Mouse (Mus musculus) myocyte (in vitro differentiated cells): ENCODE data around the gene Mettl17. TPM values are rescaled to one million over a fixed set of nuclear protein-coding genes. Genes with fewer than 3 reads are reported as not detected.

ENCODE experiments used
- H3K27me3 ChIP-seq: one replicate; pipeline ENCODE4 v1.6.1; 2011; ENCODE audit not compliant: control insufficient read depth, insufficient read depth, insufficient read length
- H3K36me3 ChIP-seq: one replicate; pipeline ENCODE4 v1.6.1; 2011; ENCODE audit not compliant: control insufficient read depth, insufficient read depth
- H3K4me2 ChIP-seq: one replicate; pipeline ENCODE4 v1.6.1; 2011; ENCODE audit warnings: low read depth, control low read depth
- H3K4me3 ChIP-seq: one replicate; pipeline ENCODE4 v1.5.1; 2011; ENCODE audit warnings: mild to moderate bottlenecking, control low read depth, moderate library complexity
- H3K79me2 ChIP-seq: one replicate; pipeline ENCODE4 v1.6.1; 2011; ENCODE audit not compliant: control insufficient read depth, insufficient read depth
- H3ac ChIP-seq: one replicate; pipeline ENCODE4 v1.6.1; 2011; ENCODE audit not compliant: control insufficient read depth, insufficient read length
- CEBPB ChIP-seq: IDR thresholded peaks from 2 replicates; pipeline ENCODE4 v1.6.1; 2011; ENCODE audit warnings: mild to moderate bottlenecking, moderate library complexity; ENCODE audit not compliant: poor library complexity, insufficient read depth, severe bottlenecking
- E2F4 ChIP-seq: IDR thresholded peaks from one replicate; pipeline ENCODE4 v1.6.1; 2011; ENCODE audit warnings: mild to moderate bottlenecking, control low read depth, moderate library complexity; ENCODE audit not compliant: insufficient read depth
- MAX ChIP-seq: IDR thresholded peaks from one replicate; pipeline ENCODE4 v1.6.1; 2011; ENCODE audit warnings: low read depth, mild to moderate bottlenecking, control low read depth
- MYOD1 ChIP-seq, 3 experiments: IDR thresholded peaks; one replicate each; pipeline ENCODE4 v1.6.1; 2011; ENCODE audit warnings: control low read depth in 2 of 3, low read depth in 2 of 3, mild to moderate bottlenecking in 2 of 3, moderate library complexity in 1 of 3; ENCODE audit not compliant: insufficient read length in 2 of 3, control insufficient read depth in 1 of 3
- MYOG ChIP-seq, 3 experiments: IDR thresholded peaks; one replicate each; pipeline ENCODE4 v1.6.1; 2011; ENCODE audit warnings: control low read depth in 2 of 3, low read depth in 2 of 3, mild to moderate bottlenecking in 2 of 3; ENCODE audit not compliant: insufficient read length in 2 of 3, control insufficient read depth in 1 of 3, insufficient read depth in 1 of 3
- POLR2A ChIP-seq: IDR thresholded peaks from one replicate; pipeline ENCODE4 v1.6.1; 2011; ENCODE audit warnings: low read depth, mild to moderate bottlenecking, control low read depth, moderate library complexity; ENCODE audit not compliant: insufficient read length
- POLR2AphosphoS2 ChIP-seq: IDR thresholded peaks from one replicate; pipeline ENCODE4 v1.6.1; 2011; ENCODE audit warnings: low read depth, control low read depth; ENCODE audit not compliant: insufficient read length
- REST ChIP-seq: IDR thresholded peaks from one replicate; pipeline ENCODE4 v1.6.1; 2011; ENCODE audit warnings: mild to moderate bottlenecking, control low read depth, moderate library complexity; ENCODE audit not compliant: insufficient read depth, insufficient read length
- SRF ChIP-seq: IDR thresholded peaks from one replicate; pipeline ENCODE4 v1.6.1; 2011; ENCODE audit warnings: low read depth; ENCODE audit not compliant: control insufficient read depth, insufficient read length
- TCF12 ChIP-seq: IDR thresholded peaks from one replicate; pipeline ENCODE4 v1.6.1; 2011; ENCODE audit warnings: mild to moderate bottlenecking, control low read depth; ENCODE audit not compliant: poor library complexity, insufficient read depth, severe bottlenecking
- TCF3 ChIP-seq: IDR thresholded peaks from one replicate; pipeline ENCODE4 v1.6.1; 2011; ENCODE audit warnings: low read depth, control low read depth; ENCODE audit not compliant: insufficient read length
- USF1 ChIP-seq: IDR thresholded peaks from one replicate; pipeline ENCODE4 v1.6.1; 2011; ENCODE audit warnings: low read depth, mild to moderate bottlenecking, control low read depth, moderate library complexity
- polyA plus RNA-seq: library from polyadenylated mRNA; unstranded; fragments of >200 nt; fragmentation: generic; extraction: Trizol; gene quantifications from one replicate; pipeline ENCODE4 v1.2.1, GENCODE M21; 2012; ENCODE audit warnings: missing spikeins

Gene Mettl17
- polyA plus RNA-seq, 1 experiment: 24.1 TPM

- Histone ChIP-seq H3K27me3 (no peaks in the 10 kb centered on the region), H3K36me3 (no peaks in the 10 kb centered on the region), H3K4me3 (peak overlapping the region; percentile 29), H3K4me2 (peak overlapping the region; percentile 87), H3K79me2 (no peaks in the 10 kb centered on the region), H3ac (peak overlapping the region; percentile 43)
- TF ChIP-seq E2F4: no peak
- TF ChIP-seq TCF12: no peak
- no peak for TF ChIP-seq REST
- peak; percentile 35 for TF ChIP-seq POLR2A
- no peak for TF ChIP-seq USF1
- TF ChIP-seq POLR2AphosphoS2: no peak
Measured at GRCm38 (mm10) chr14:51913062-51913959, 28.7 kb downstream of the Mettl17 start.

DNA sequence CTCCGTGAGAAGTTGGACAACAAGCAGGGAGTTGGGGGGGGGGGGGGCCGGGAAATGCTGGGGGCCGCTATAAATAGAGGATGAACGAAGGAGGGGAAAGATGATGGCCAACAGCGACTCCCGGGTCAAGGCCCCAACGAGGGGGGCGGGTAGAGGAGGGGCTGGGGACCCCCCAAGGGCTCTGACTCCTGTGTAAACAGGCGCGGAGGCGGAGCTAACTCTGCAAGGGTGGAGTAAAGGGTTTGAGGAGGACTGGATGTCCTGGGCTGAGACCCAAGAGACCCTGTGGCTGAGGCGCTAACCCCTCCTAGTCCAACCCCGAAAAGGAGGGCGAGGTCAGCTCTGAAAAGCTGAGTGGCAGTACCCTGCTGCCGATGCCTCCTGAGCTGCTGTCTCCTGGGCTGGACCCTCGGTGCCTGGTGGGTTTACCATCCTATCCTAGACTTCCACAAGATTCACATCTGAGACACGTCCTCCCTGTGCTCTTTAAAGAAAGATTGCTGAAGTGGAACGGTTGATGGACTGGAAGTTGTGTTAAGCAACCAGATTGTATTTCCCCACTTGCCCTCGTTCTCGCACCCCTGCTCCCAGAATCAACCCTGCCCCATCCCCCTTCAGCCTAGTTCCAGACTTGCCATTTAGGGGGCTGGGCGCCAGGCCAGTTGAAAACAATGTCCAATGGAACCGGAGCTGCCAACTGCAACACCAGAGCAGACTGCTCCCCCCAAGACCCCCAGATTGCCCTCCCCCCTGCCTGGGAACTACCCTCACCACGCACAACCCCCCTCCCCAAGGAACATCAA is 29.5 kb downstream of the Mettl17 start, which contains the start of gene Ndrg2:
Gene Ndrg2 (minus strand): TSS at position 199 of the 803 bp plus-strand sequence.
- Histone ChIP-seq H3K79me2 (no peaks in the 10 kb centered on the region), H3ac (peak within 1 kb of the TSS; percentile 43), H3K4me2 (peak within 1 kb of the TSS; percentile 87), H3K4me3 (peak within 1 kb of the TSS; percentile 29), H3K36me3 (no peaks in the 10 kb centered on the region), H3K27me3 (no peaks in the 10 kb centered on the region)
- TF ChIP-seq REST (no peak), MYOD1 (IDR thresholded peaks at IDR 0.05; ENCODE audit: control insufficient read depth in 1 of 3, insufficient read length in 2 of 3, low read depth in 2 of 3) (no peak), SRF (no peak), POLR2AphosphoS2 (no peak), TCF12 (no peak), USF1 (no peak), POLR2A (no peak), E2F4 (no peak), CEBPB (no peak), MYOG (IDR thresholded peaks at IDR 0.05; ENCODE audit: control insufficient read depth in 1 of 3, insufficient read depth in 1 of 3, insufficient read length in 2 of 3, low read depth in 2 of 3) (no peak), TCF3 (no peak), MAX (no peak)

- Histone ChIP-seq H3ac (no peak overlapping the region), H3K27me3 (peaks cover 4% of the 10 kb centered on the region), H3K4me2 (no peak overlapping the region), H3K36me3 (no peaks in the 10 kb centered on the region), H3K79me2 (no peaks in the 10 kb centered on the region), H3K4me3 (no peak overlapping the region)
- no peak for TF ChIP-seq TCF12
- no peak for TF ChIP-seq TCF3
- TF ChIP-seq CEBPB: no peak
- no peak for TF ChIP-seq MYOD1 (IDR thresholded peaks at IDR 0.05; ENCODE audit: control insufficient read depth in 1 of 3, insufficient read length in 2 of 3, low read depth in 2 of 3)
- no peak for TF ChIP-seq POLR2AphosphoS2
- TF ChIP-seq USF1: no peak
- TF ChIP-seq SRF: no peak
- no peak for TF ChIP-seq MAX
- TF ChIP-seq E2F4: no peak
- TF ChIP-seq MYOG (IDR thresholded peaks at IDR 0.05; ENCODE audit: control insufficient read depth in 1 of 3, insufficient read depth in 1 of 3, insufficient read length in 2 of 3, low read depth in 2 of 3): no peak
- no peak for TF ChIP-seq POLR2A
- no peak for TF ChIP-seq REST
Measured at GRCm38 (mm10) chr14:51915030-51915429, 30.4 kb downstream of the Mettl17 start.

GRCm38 (mm10) chr14:51916539-51916938 is 31.9 kb downstream of the Mettl17 start:
- Histone ChIP-seq H3K79me2 (no peaks in the 10 kb centered on the region), H3K4me2 (no peak overlapping the region), H3ac (no peak overlapping the region), H3K27me3 (peaks cover 4% of the 10 kb centered on the region), H3K4me3 (no peak overlapping the region), H3K36me3 (no peaks in the 10 kb centered on the region)
- no peak for TF ChIP-seq MAX
- no peak for TF ChIP-seq CEBPB
- no peak for TF ChIP-seq POLR2AphosphoS2

GRCm38 (mm10) chr14:51918125-51918524 is 33.5 kb downstream of the Mettl17 start, which contains the start of gene Tppp2:
Gene Tppp2 (plus strand): TSS chr14:51918425.
- Histone ChIP-seq H3K79me2 (no peaks in the 10 kb centered on the region), H3K4me2 (no peak within 1 kb of the TSS), H3K27me3 (peaks cover 4% of the 10 kb centered on the region), H3ac (no peak within 1 kb of the TSS), H3K36me3 (no peaks in the 10 kb centered on the region), H3K4me3 (no peak within 1 kb of the TSS)
- TF ChIP-seq E2F4: no peak
